Mouse (Mus musculus) heart, adult 2 months (tissue): ENCODE measurements at regions not wholly inside any gene's neighbourhood (a gene's known extent, or its start where the extent isn't known, plus 50 kb on each side); places are given as distances from the start of the nearest gene placed in this dataset.

Source experiments
- DNase-seq, 2 experiments: peaks; one replicate each; pipeline ENCODE4 v3.0.0; 2021
- H3K27ac ChIP-seq: fragments of 200-600 bp; 2 replicates; pipeline ENCODE4 v1.8.1; 2022
- H3K27me3 ChIP-seq: fragments of 200-500 bp; 2 replicates; pipeline ENCODE4 v1.6.1; 2012; ENCODE audit warnings: mild to moderate bottlenecking, low read length, inconsistent platforms, mixed read lengths; ENCODE audit not compliant: control insufficient read depth, insufficient read depth
- H3K36me3 ChIP-seq: fragments of 200-500 bp; 2 replicates; pipeline ENCODE4 v1.6.1; 2012; ENCODE audit warnings: low read length, inconsistent platforms; ENCODE audit not compliant: control insufficient read depth, insufficient read depth
- H3K4me1 ChIP-seq: fragments of 200-500 bp; 2 replicates; pipeline ENCODE4 v1.6.1; 2011; ENCODE audit warnings: low read length; ENCODE audit not compliant: control insufficient read depth, insufficient read depth
- H3K4me3 ChIP-seq: fragments of 200-600 bp; 2 replicates; pipeline ENCODE4 v1.8.1; 2022
- H3K79me2 ChIP-seq: fragments of 200-500 bp; replicated peaks from 2 replicates; pipeline ENCODE4 v1.6.1; 2012; ENCODE audit warnings: mild to moderate bottlenecking, inconsistent platforms, low read length, moderate library complexity, mixed read lengths; ENCODE audit not compliant: control insufficient read depth, insufficient read depth
- H3K9ac ChIP-seq: fragments of 200-500 bp; 2 replicates; pipeline ENCODE4 v1.6.1; 2012; ENCODE audit warnings: low read depth, mild to moderate bottlenecking, control low read depth, inconsistent platforms, low read length, mixed read lengths
- CTCF ChIP-seq: fragments of 200-600 bp; IDR thresholded peaks from 2 replicates; pipeline ENCODE4 v1.8.1; 2022; ENCODE audit warnings: antibody characterized with exemption, mild to moderate bottlenecking, moderate library complexity
- EP300 ChIP-seq: fragments of 200-500 bp; IDR thresholded peaks from 2 replicates; pipeline ENCODE4 v1.6.1; 2011; ENCODE audit warnings: low read depth, low read length, control low read depth; ENCODE audit not compliant: insufficient read depth
- POLR2A ChIP-seq: fragments of 200-500 bp; IDR thresholded peaks from 2 replicates; pipeline ENCODE4 v1.6.1; 2011; ENCODE audit warnings: mild to moderate bottlenecking, low read depth, low read length, control low read depth; ENCODE audit not compliant: insufficient read depth
- WGBS: fragments of 180-500 bp; shearing (Covaris S2); methylation state at CpG from one replicate; pipeline ENCODE4 v1.1.7; 2018; 5-methylcytosine and 5-hydroxymethylcytosine counted together
- intact Hi-C: fragments of 180-260 bp; cut with DNase I; formaldehyde crosslinking; loops from one replicate; pipeline ENCODE4 v1.15.1; 2025

- no peaks in the 10 kb centered on the region for H3K36me3 ChIP-seq
- H3K79me2 ChIP-seq = no peaks in the 10 kb centered on the region
- WGBS = 67% methylated on average over 3 of the region's 3 CpGs
- DNase-seq = no peak
- no peak for TF ChIP-seq CTCF
- TF ChIP-seq EP300 = no peak
- TF ChIP-seq POLR2A = no peak
- no peaks in the 10 kb centered on the region for H3K27me3 ChIP-seq
- no peak overlapping the region for H3K4me3 ChIP-seq
- H3K27ac ChIP-seq = no peak overlapping the region
- intact Hi-C loops = no loop called here
- no peaks in the 10 kb centered on the region for H3K4me1 ChIP-seq
- H3K9ac ChIP-seq = no peak overlapping the region
These were observed 491.9 kb upstream of the 4930452B06Rik start for GRCm38 (mm10) chr14:9157941-9158340.

GRCm38 (mm10) chr14:9150841-9151240 lies 484.8 kb upstream of the 4930452B06Rik start:
- no peaks in the 10 kb centered on the region for H3K79me2 ChIP-seq
- no peaks in the 10 kb centered on the region for H3K27me3 ChIP-seq
- no peaks in the 10 kb centered on the region for H3K36me3 ChIP-seq
- H3K9ac ChIP-seq = no peak overlapping the region
- H3K4me1 ChIP-seq = no peaks in the 10 kb centered on the region; the same call in none of the 2 replicates
- WGBS = 48% methylated on average over 1 of the region's 1 CpGs
- H3K4me3 ChIP-seq = no peak overlapping the region
- H3K27ac ChIP-seq = no peak overlapping the region
- intact Hi-C loops = no loop called here
- no peak for DNase-seq
- TF ChIP-seq CTCF (no peak), POLR2A (no peak), EP300 (no peak)

- TF ChIP-seq POLR2A = no peak
- no peaks in the 10 kb centered on the region for H3K36me3 ChIP-seq
- no peaks in the 10 kb centered on the region for H3K27me3 ChIP-seq
- intact Hi-C loops = no loop called here
- H3K4me3 ChIP-seq = no peak overlapping the region
- H3K27ac ChIP-seq = no peak overlapping the region
- no peak for DNase-seq
- no peaks in the 10 kb centered on the region for H3K79me2 ChIP-seq
- H3K4me1 ChIP-seq = no peaks in the 10 kb centered on the region; the same call in 1 of the 2 replicates
- no peak overlapping the region for H3K9ac ChIP-seq
- WGBS = 80% methylated on average over 4 of the region's 4 CpGs
These were observed 480.7 kb upstream of the 4930452B06Rik start for GRCm38 (mm10) chr14:9146595-9147219.

- Histone ChIP-seq H3K27me3 (no peaks in the 10 kb centered on the region), H3K36me3 (no peaks in the 10 kb centered on the region), H3K27ac (no peak overlapping the region), H3K9ac (no peak overlapping the region), H3K4me1 (no peaks in the 10 kb centered on the region), H3K79me2 (no peaks in the 10 kb centered on the region), H3K4me3 (no peak overlapping the region)
- no peak for TF ChIP-seq EP300
- no peak for TF ChIP-seq CTCF
- TF ChIP-seq POLR2A = no peak
- intact Hi-C loops = no loop called here
- WGBS = 70% methylated on average over 1 of the region's 1 CpGs
- no peak for DNase-seq
These were observed 439.7 kb upstream of the 4930452B06Rik start for GRCm38 (mm10) chr14:9105708-9106107.

GRCm38 (mm10) chr14:9089625-9090326 lies 423.7 kb upstream of the 4930452B06Rik start:
- 76% methylated on average over 5 of the region's 5 CpGs for WGBS
- no peaks in the 10 kb centered on the region for H3K36me3 ChIP-seq
- TF ChIP-seq EP300 (no peak), CTCF (no peak), POLR2A (no peak)
- intact Hi-C loops = no loop called here
- no peak overlapping the region for H3K9ac ChIP-seq
- H3K4me1 ChIP-seq = no peaks in the 10 kb centered on the region
- no peaks in the 10 kb centered on the region for H3K79me2 ChIP-seq
- DNase-seq = no peak
- H3K27me3 ChIP-seq = no peaks in the 10 kb centered on the region
- H3K27ac ChIP-seq = no peak overlapping the region
- no peak overlapping the region for H3K4me3 ChIP-seq

- Histone ChIP-seq H3K79me2 (no peaks in the 10 kb centered on the region), H3K9ac (no peak overlapping the region), H3K27ac (no peak overlapping the region), H3K4me3 (no peak overlapping the region), H3K36me3 (no peaks in the 10 kb centered on the region), H3K27me3 (no peaks in the 10 kb centered on the region), H3K4me1 (no peaks in the 10 kb centered on the region)
- no peak for DNase-seq
- TF ChIP-seq CTCF (no peak), EP300 (no peak), POLR2A (no peak)
- intact Hi-C loops = no loop called here
These were observed 421.1 kb upstream of the 4930452B06Rik start for GRCm38 (mm10) chr14:9087103-9087502.
